Mouse (Mus musculus): ENCODE data around the gene Prss53.

The Prss53 gene

GRCm38 (mm10) chr7:127890798-127891197, at the start of gene Prss53:
Gene Prss53 (minus strand): TSS chr7:127890970.
- in situ Hi-C loops (cut with MboI; ENCODE audit: low pct_unique_long_range_greater_than_20kb in 1 of 2, low sequenced_read_pairs in 2 of 2, unreplicated experiment in 1 of 2): no loop called here

GRCm38 (mm10) chr7:127936216-127936884, 45.6 kb upstream of the Prss53 start:
- in situ Hi-C loops (cut with MboI; ENCODE audit: low pct_unique_long_range_greater_than_20kb in 1 of 2, low sequenced_read_pairs in 2 of 2, unreplicated experiment in 1 of 2): no loop called here

- in situ Hi-C loops (cut with MboI; ENCODE audit: low pct_unique_long_range_greater_than_20kb in 1 of 2, low sequenced_read_pairs in 2 of 2, unreplicated experiment in 1 of 2): no loop called here
Observed at GRCm38 (mm10) chr7:127935748-127936159, 45.0 kb upstream of the Prss53 start.

- in situ Hi-C loops (cut with MboI; ENCODE audit: low pct_unique_long_range_greater_than_20kb in 1 of 2, low sequenced_read_pairs in 2 of 2, unreplicated experiment in 1 of 2): no loop called here
Observed at GRCm38 (mm10) chr7:127935028-127935722, 44.4 kb upstream of the Prss53 start.

- in situ Hi-C loops (cut with MboI; ENCODE audit: low pct_unique_long_range_greater_than_20kb in 1 of 2, low sequenced_read_pairs in 2 of 2, unreplicated experiment in 1 of 2): no loop called here
Observed at GRCm38 (mm10) chr7:127934075-127934474, 43.3 kb upstream of the Prss53 start.

GRCm38 (mm10) chr7:127932273-127933031, 41.7 kb upstream of the Prss53 start:
- in situ Hi-C loops (cut with MboI; ENCODE audit: low pct_unique_long_range_greater_than_20kb in 1 of 2, low sequenced_read_pairs in 2 of 2, unreplicated experiment in 1 of 2): no loop called here

- in situ Hi-C loops (cut with MboI; ENCODE audit: low pct_unique_long_range_greater_than_20kb in 1 of 2, low sequenced_read_pairs in 2 of 2, unreplicated experiment in 1 of 2): no loop called here
Observed at GRCm38 (mm10) chr7:127931351-127932135, 40.8 kb upstream of the Prss53 start.

GRCm38 (mm10) chr7:127930636-127931035, 39.9 kb upstream of the Prss53 start:
- in situ Hi-C loops (cut with MboI; ENCODE audit: low pct_unique_long_range_greater_than_20kb in 1 of 2, low sequenced_read_pairs in 2 of 2, unreplicated experiment in 1 of 2): no loop called here

GRCm38 (mm10) chr7:127929923-127930322, 39.2 kb upstream of the Prss53 start, which contains the start of gene Prss8:
Gene Prss8 (minus strand): TSS chr7:127930104.
- in situ Hi-C loops (cut with MboI; ENCODE audit: low pct_unique_long_range_greater_than_20kb in 1 of 2, low sequenced_read_pairs in 2 of 2, unreplicated experiment in 1 of 2): no loop called here

GRCm38 (mm10) chr7:127928596-127928995, 37.8 kb upstream of the Prss53 start:
- in situ Hi-C loops (cut with MboI; ENCODE audit: low pct_unique_long_range_greater_than_20kb in 1 of 2, low sequenced_read_pairs in 2 of 2, unreplicated experiment in 1 of 2): no loop called here

GRCm38 (mm10) chr7:127927726-127928125, 37.0 kb upstream of the Prss53 start:
- in situ Hi-C loops (cut with MboI; ENCODE audit: low pct_unique_long_range_greater_than_20kb in 1 of 2, low sequenced_read_pairs in 2 of 2, unreplicated experiment in 1 of 2): no loop called here

GRCm38 (mm10) chr7:127926846-127927245, 36.1 kb upstream of the Prss53 start:
- in situ Hi-C loops (cut with MboI; ENCODE audit: low pct_unique_long_range_greater_than_20kb in 1 of 2, low sequenced_read_pairs in 2 of 2, unreplicated experiment in 1 of 2): no loop called here

GRCm38 (mm10) chr7:127926066-127926465, 35.3 kb upstream of the Prss53 start:
- in situ Hi-C loops (cut with MboI; ENCODE audit: low pct_unique_long_range_greater_than_20kb in 1 of 2, low sequenced_read_pairs in 2 of 2, unreplicated experiment in 1 of 2): no loop called here

- in situ Hi-C loops (cut with MboI; ENCODE audit: low pct_unique_long_range_greater_than_20kb in 1 of 2, low sequenced_read_pairs in 2 of 2, unreplicated experiment in 1 of 2): no loop called here
Observed at GRCm38 (mm10) chr7:127925252-127925651, 34.5 kb upstream of the Prss53 start.

GRCm38 (mm10) chr7:127923714-127924113, 32.9 kb upstream of the Prss53 start:
- in situ Hi-C loops (cut with MboI; ENCODE audit: low pct_unique_long_range_greater_than_20kb in 1 of 2, low sequenced_read_pairs in 2 of 2, unreplicated experiment in 1 of 2): no loop called here

- in situ Hi-C loops (cut with MboI; ENCODE audit: low pct_unique_long_range_greater_than_20kb in 1 of 2, low sequenced_read_pairs in 2 of 2, unreplicated experiment in 1 of 2): no loop called here
Observed at GRCm38 (mm10) chr7:127922451-127923275, 31.9 kb upstream of the Prss53 start.

GRCm38 (mm10) chr7:127921516-127921915, 30.7 kb upstream of the Prss53 start:
- in situ Hi-C loops (cut with MboI; ENCODE audit: low pct_unique_long_range_greater_than_20kb in 1 of 2, low sequenced_read_pairs in 2 of 2, unreplicated experiment in 1 of 2): no loop called here

GRCm38 (mm10) chr7:127919290-127919689, 28.5 kb upstream of the Prss53 start:
- in situ Hi-C loops (cut with MboI; ENCODE audit: low pct_unique_long_range_greater_than_20kb in 1 of 2, low sequenced_read_pairs in 2 of 2, unreplicated experiment in 1 of 2): no loop called here
